Mouse (Mus musculus): ENCODE measurements around the gene Atxn7l3b.
"Not testable (repeated sequence)": the region's sequence is repeated elsewhere in the genome, so short reads cannot be mapped to it uniquely, and the experiment has no call there.

Gene Atxn7l3b

DNA sequence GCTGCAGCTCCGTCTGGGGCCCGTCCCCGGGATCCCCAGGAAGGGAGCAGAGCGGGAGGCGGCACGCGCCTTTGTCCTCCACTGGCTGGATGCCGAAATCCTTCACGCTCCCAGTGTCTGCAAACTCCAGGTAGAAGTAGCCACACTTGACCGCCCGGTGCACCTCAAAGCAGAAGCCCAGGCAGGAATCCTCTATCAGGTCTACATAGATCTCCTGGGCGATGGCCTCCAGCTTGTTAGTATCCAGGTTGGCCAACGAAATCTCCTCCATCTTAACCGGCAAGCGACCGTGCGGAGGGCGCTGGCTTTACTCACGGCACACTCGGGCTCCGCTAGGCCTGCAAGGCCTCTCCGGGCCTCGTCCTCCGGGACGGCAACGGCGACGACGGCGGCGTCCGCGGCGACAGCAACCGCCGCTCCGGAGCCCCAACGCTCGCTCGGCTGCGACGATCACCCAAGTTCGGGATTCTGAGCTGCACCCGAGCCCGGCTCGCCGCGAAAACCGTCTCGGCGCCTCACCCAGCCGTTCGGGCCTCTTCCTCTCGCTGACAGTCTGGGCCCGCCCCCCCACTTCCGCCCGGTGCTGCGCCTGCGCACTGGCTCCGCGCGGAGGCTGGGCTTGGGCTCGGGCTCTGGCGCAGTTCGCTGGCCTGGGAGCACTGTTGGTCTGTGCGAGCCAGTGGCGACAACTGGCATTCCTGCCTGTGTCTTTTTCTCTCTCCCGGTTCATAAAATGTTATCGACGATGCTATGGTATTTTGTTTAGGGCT lies at the start of gene Atxn7l3b:
Atxn7l3b (minus strand) TSS at position 550 of the 770 bp plus-strand sequence.
- peak; percentile 84 for DNase-seq (ENCODE audit: low read depth, low spot score)

DNA sequence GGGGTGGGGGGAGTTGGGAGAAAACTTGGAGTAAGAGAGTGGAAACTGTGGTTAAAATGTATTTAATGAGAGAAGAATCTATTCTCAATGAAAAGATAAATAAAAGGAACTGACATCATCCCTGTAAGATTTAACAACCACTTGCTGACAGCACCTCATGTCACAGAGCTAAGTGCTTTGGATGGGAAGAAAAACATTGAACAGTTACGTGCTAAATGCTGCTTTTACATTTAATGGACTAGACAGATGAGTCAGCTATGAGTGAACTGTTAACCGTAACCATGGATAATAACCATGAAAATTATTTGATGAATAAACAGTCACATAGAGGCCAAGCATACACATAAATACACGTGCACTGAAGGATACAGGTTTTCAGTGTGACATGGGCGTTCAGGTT lies 48.8 kb upstream of the Atxn7l3b start:
- DNase-seq (ENCODE audit: low read depth, low spot score) = no peak

DNA sequence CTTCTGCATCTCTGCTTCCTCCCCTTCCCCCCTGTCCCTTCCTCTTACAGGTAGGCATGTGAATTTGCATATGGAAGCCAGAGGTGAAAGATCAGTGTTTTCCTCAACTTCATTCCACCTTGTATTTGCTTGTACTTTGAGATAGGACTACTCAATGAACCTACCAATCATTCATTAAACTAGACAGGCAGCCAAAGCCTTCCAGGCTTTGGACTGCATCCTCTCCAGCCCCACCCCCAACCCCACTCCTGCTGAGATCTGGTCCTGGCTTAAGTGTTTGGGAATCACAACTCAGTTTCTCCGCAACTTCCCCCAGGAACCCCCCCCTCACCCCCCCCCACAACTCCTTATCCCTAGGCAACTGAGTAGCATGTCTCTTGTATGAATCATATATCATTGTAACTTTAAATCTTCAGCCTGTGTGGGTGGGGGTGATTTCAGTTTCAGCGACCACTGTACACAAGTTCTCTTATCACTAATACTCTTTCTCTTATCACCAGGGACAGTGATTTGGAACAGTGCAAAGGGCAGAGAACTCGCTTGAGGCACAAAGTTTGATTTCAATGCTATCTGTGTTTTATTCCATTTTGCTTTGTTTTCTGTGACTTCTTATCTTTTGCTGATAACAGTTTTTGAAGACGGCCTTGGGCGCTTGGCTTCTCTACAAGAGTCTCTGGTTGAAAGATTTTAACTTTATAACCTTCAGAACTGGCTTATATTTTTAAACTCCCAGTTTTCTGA lies 44.7 kb upstream of the Atxn7l3b start:
- no peak for DNase-seq (ENCODE audit: low read depth, low spot score)

DNA sequence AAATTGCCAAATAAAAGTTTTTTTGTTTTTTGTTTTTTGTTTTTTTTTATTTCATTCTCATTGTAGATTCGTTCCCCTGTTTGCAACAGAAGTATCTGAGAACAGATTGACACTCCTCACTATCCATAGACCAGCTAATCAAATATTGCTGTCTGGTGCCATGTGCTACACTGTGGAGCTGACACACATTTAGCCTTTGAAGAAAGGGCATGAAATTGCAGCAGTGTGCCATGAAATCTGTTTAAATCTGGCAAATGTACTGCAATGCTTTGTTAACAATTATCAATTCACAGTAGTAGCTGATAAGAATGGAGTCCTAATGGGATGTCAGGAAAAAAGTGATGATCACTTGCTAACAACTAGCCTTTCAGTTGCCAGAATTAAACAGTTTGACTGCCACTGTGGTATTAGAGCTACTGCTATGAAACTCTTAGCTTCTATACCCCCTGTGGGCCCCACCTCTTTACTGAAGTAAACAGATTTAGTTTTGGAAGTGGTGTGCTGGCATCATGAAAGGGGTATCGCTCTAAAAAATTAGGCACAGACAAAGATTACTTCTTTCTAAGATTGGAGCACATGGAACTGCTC lies 41.3 kb upstream of the Atxn7l3b start:
- no peak for DNase-seq (ENCODE audit: low read depth, low spot score)

DNA sequence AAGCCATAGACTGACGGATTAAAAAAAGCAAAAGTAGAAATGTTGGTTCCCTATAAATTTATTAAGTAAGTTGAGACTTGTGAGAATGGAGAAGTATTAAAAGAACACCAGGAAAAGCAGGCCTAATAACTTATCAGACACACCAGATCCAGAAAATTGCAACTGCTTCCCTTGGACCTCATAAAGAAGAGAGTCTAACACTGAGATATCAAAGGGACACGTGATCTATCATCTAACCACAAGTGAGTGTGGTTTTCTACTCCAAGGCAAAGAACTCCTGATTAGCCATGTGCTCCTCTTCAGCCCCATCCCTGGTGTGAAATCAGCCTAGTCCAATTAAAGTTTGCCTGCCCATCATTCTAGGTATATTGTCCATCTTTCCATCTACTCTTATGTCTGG lies 38.8 kb upstream of the Atxn7l3b start:
- no peak for DNase-seq (ENCODE audit: low read depth, low spot score)

GRCm38 (mm10) chr10:112962216-112962615 lies 33.4 kb upstream of the Atxn7l3b start:
- not testable (repeated sequence) for DNase-seq (ENCODE audit: low read depth, low spot score)

- DNase-seq (ENCODE audit: low read depth, low spot score) = no peak
These were observed 25.3 kb upstream of the Atxn7l3b start for GRCm38 (mm10) chr10:112954140-112954539.

DNA sequence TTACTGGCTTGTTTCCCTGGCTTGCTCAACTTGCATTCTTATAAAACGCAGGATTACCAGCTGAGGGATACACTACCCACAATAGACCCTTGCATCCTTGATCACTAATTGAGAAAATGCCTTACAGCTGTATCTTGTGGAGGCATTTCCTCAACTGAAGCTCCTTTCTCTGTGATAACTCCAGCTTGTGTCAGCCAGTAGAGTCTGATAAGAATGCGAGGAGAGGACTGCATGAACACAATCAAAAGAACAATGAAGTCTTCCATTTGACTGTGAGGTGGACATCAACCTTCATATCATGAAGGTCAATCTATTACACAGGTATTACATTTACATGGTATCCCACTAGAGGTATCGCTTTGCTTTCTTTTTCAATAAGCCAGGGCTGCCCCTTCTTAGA lies 19.7 kb upstream of the Atxn7l3b start:
- DNase-seq (ENCODE audit: low read depth, low spot score) = no peak

DNA sequence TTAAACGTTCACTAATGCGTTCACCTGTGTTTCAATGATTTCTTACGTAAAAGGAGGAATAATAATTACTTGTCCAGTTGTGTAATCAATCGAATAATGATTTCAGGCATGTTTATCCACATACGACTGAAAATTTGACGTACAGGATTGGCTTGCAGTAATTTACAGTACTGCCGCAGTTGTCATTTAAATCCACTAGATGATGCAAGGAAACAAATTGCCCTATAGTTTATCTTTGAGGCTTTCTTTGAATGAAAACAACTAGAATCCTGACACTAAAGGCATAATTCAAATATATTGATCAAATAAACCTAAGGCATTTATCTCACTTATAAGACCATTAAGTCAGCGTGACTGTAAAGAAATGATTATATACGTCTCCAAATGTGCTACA lies 418 bp upstream of the Atxn7l3b start:
- no peak for DNase-seq (ENCODE audit: low read depth, low spot score)

DNA sequence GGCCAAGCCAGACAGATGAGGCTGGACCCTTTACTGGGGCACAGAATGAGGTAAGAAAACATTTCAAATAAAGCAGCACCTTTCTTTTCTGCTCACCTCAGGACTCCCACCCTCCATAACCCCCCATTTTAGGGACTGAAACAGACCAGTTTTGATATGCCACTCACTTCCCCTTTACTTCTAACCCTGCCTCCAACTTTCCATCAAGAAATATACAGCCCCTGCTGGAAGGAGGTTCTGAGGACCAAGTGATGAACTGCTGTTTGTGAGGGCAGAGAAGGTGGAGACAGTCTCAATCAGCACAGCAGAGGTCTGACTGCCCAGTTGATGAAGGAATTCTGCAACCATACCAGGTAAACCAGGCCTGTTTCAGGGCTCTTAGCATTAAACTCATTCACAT lies 1.8 kb downstream of the Atxn7l3b start:
- DNase-seq (ENCODE audit: low read depth, low spot score) = no peak

DNA sequence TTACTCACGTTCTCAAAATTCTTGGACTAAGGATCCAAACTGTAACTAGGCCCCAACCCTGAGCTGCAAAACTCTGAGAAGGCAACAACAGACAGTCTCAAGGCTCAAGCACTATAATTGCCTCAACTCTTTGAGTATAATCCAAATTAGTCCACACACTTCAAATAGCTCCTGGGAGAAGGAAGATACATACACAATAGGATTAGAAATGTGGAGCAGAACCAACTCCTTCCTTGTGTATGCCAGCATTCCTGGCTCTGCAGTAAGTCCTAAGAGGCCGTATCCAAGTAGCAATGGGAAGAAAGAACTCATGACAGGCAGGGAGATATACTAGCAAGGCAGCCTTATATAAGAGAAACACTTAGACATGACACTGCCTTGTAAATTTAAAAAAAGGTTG lies 2.5 kb downstream of the Atxn7l3b start:
- DNase-seq (ENCODE audit: low read depth, low spot score) = no peak

DNA sequence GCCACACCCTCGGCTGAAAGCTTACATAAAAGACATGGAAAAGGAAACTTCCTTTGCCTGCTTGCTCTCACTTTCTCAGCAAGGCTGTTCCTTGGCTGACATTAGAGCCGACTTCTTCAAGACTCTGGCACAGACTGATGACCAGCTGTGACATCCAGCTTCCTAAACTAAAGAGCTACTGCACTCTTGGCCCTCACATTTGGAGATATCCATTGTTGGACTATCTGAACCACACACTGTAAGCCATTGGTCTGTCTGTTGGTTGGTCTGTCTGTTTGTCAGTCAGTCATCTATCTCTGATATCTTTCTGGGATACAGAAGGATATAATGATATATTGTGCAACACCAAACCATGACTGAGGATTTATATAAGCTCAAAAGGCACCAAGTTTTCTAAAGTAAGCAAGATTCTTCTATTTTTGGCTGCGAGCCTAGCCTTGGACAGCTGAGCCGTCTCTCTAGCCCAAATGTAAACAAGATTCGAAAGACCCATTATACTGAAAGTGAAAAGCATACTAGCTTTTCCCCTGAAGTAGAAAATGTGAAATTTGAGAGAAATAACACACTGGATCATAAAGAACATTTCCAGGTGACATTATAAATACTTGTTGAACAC lies 12.1 kb downstream of the Atxn7l3b start:
- no peak for DNase-seq (ENCODE audit: low read depth, low spot score)

DNA sequence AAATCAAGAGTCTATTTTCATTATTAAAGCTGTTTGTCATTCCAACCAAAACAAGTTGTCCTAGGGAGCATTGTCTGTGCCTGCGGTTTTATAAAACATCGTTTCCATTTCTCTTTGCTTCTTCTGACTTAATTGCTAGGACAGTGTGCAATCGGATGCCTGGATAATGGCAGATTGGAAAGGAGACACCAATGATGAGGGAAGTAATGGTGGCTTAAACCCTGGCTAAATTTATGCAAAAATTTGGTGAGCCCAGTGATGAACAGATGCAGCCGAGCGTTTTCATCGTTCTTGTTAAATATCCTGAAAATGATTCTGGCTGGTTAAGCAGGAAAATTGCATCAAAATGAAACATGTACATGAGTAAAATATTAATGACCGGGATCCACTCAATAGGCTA lies 28.6 kb downstream of the Atxn7l3b start:
- DNase-seq (ENCODE audit: low read depth, low spot score) = no peak

GRCm38 (mm10) chr10:112899796-112900195 lies 29.0 kb downstream of the Atxn7l3b start:
- DNase-seq (ENCODE audit: low read depth, low spot score) = no peak

DNA sequence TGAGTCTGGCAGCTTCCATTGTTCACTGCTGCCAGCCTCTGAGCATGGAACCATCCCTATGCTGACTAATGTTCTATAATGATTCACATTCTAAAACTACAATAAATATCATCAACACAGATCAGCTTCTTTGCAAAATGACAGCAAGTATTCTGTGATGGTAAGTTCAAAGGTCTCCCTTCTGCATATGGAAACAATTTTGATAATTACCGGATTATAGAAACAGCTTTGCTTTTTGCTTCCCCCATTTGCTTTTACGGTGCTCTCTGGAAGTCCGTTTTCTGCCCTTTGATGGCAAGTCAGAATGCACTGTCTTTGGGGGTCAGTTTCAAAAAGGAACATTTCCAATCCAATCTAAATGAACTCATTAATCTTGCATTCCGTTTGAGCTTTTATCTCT lies 32.2 kb downstream of the Atxn7l3b start:
- no peak for DNase-seq (ENCODE audit: low read depth, low spot score)

GRCm38 (mm10) chr10:112893622-112894252 lies 35.1 kb downstream of the Atxn7l3b start:
- no peak for DNase-seq (ENCODE audit: low read depth, low spot score)

DNA sequence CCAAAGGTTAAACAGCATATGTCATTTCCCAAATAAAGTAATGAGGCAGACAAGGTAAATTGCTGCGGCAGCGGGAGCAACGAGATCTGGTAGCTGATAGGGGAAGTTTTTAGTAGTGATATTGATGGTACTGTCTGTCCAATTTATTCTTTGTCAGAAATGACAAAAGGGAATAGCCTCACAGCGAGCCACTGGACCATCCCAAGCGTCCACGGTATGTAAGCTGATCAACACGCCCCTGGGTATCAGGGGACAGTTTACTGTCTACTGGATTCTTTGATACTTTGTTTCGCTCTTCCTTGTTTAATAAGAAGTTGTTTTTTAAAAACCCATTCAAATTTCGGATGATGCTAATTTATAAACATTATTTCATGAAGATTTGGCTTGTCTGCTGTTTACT lies 44.7 kb downstream of the Atxn7l3b start:
- DNase-seq (ENCODE audit: low read depth, low spot score) = no peak

GRCm38 (mm10) chr10:112883688-112884004 lies 45.2 kb downstream of the Atxn7l3b start:
- DNase-seq (ENCODE audit: low read depth, low spot score) = no peak

- no peak for DNase-seq (ENCODE audit: low read depth, low spot score)
These were observed 45.8 kb downstream of the Atxn7l3b start for GRCm38 (mm10) chr10:112882789-112883687.

DNA sequence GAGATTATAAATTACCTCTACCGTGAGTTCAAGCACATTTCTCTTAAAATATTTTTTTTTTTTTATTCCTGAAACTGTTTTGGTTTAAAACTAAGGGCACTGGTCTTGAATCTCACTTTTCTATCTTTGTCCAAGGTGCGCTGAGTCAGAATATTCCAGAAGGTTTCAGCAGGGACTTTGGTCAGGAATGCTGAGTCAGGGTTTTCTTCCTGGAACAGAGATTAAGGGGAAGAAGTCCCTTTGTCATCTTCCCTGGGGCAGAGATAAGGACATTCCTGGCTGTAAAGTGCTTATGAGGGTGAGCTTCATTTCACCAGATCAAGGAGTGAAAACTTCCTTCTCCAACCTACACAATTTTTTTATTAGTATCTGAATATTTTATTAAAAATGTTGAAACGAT lies 46.7 kb downstream of the Atxn7l3b start:
- no peak for DNase-seq (ENCODE audit: low read depth, low spot score)

Data from telencephalon, adult 2 months (tissue).